Mouse (Mus musculus) testis, adult 2 months (tissue): ENCODE results near the gene Ski. TPM values are rescaled to one million over a fixed set of nuclear protein-coding genes. Genes with fewer than 3 reads are reported as not detected.
A peak's percentile ranks its signal among the peaks of the same experiment; 100 is the strongest.

Source experiments
- H3K27ac ChIP-seq: fragments of 200-500 bp; 2 replicates; pipeline ENCODE4 v1.5.1; 2012; ENCODE audit warnings: low read depth, low read length; ENCODE audit not compliant: control insufficient read depth, insufficient read depth
- H3K27me3 ChIP-seq: fragments of 200-500 bp; 2 replicates; pipeline ENCODE4 v1.6.1; 2012; ENCODE audit warnings: mild to moderate bottlenecking, low read length, moderate library complexity; ENCODE audit not compliant: control insufficient read depth, insufficient read depth
- H3K36me3 ChIP-seq: fragments of 200-500 bp; 2 replicates; pipeline ENCODE4 v1.6.1; 2012; ENCODE audit warnings: mild to moderate bottlenecking, low read length; ENCODE audit not compliant: control insufficient read depth, insufficient read depth
- H3K4me1 ChIP-seq: fragments of 200-500 bp; 2 replicates; pipeline ENCODE4 v1.6.1; 2012; ENCODE audit warnings: low read length; ENCODE audit not compliant: control insufficient read depth, insufficient read depth
- H3K4me3 ChIP-seq: fragments of 200-500 bp; 2 replicates; pipeline ENCODE4 v1.5.1; 2012; ENCODE audit warnings: low read depth, mild to moderate bottlenecking, low read length, moderate library complexity, mixed read lengths; ENCODE audit not compliant: control insufficient read depth
- CTCF ChIP-seq: fragments of 200-500 bp; IDR thresholded peaks from 2 replicates; pipeline ENCODE4 v1.5.1; 2012; ENCODE audit warnings: low read depth, mild to moderate bottlenecking, inconsistent platforms, low read length, moderate library complexity; ENCODE audit not compliant: control insufficient read depth, insufficient read depth, insufficient replicate concordance
- POLR2A ChIP-seq: fragments of 200-500 bp; IDR thresholded peaks from 2 replicates; pipeline ENCODE4 v1.6.1; 2012; ENCODE audit warnings: low read depth, mild to moderate bottlenecking, inconsistent platforms, low read length, moderate library complexity; ENCODE audit not compliant: control insufficient read depth
- polyA plus RNA-seq: library from polyadenylated mRNA; depleted of rRNA; stranded (reverse); fragments of >200 nt; gene quantifications from 2 replicates; pipeline ENCODE4 v1.2.3, GENCODE M21; 2012

Ski gene
- polyA plus RNA-seq, 1 experiment, result 5.0 TPM

DNA sequence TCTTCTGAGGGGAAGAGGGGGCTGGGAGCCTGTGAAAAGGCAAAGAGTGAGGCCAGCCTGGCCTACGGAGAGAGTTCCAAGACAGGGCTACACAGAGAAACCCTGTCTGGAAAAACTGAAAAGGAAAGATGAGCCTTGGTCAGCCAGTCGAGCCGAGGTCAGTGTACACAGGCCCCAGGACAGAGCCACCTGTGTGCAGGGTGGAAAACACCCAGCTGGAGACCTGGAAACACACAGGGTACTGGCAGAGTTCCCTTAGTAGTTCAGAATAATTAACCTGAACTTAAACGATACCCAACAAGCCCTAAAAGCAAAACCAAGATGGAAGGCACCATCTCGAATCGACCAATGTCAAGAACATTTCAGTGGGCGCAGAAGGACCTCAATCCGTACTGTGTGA is 83.9 kb downstream of the Ski start:
- no peak overlapping the region for H3K27ac ChIP-seq

DNA sequence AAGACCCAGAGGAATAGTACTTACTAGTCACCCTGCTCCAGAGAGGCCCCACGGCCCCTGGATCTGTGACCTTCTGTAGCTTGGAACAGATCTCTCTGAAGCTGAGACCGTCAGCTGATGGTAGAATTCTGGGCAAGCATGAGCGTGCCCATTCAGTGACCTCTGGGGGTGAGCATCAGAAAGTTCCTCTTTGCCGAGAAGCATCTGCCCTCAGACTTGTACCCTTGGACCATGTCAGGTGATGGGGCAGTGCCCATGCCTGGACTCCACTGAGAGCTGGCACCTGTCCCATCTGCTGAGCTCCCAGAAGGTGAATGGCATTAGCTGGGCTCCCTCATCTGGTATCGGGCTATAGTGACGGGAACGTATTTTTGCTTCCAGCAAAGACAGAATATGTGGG is 84.5 kb downstream of the Ski start:
- H3K4me1 ChIP-seq, result no peaks in the 10 kb centered on the region; the same call in 1 of the 2 replicates
- no peak overlapping the region for H3K4me3 ChIP-seq
- TF ChIP-seq CTCF, result no peak
- TF ChIP-seq POLR2A, result no peak
- no peaks in the 10 kb centered on the region for H3K36me3 ChIP-seq
- no peaks in the 10 kb centered on the region for H3K27me3 ChIP-seq
- H3K27ac ChIP-seq, result no peak overlapping the region

More for the DNA sequence above, 83.9 kb downstream of the Ski start:
- H3K36me3 ChIP-seq, result no peaks in the 10 kb centered on the region
- no peaks in the 10 kb centered on the region; the same call in 1 of the 2 replicates for H3K4me1 ChIP-seq
- no peak overlapping the region for H3K4me3 ChIP-seq
- TF ChIP-seq POLR2A (no peak), CTCF (no peak)
- no peaks in the 10 kb centered on the region for H3K27me3 ChIP-seq

- Histone ChIP-seq H3K27ac (no peak overlapping the region), H3K4me3 (no peak overlapping the region), H3K27me3 (no peaks in the 10 kb centered on the region), H3K4me1 (no peaks in the 10 kb centered on the region; the same call in 1 of the 2 replicates), H3K36me3 (no peaks in the 10 kb centered on the region)
- TF ChIP-seq CTCF, result no peak
These were observed 86.3 kb downstream of the Ski start for GRCm38 (mm10) chr4:155135909-155136585.

- Histone ChIP-seq H3K4me1 (no peaks in the 10 kb centered on the region), H3K27me3 (no peaks in the 10 kb centered on the region), H3K36me3 (no peaks in the 10 kb centered on the region), H3K27ac (no peak overlapping the region), H3K4me3 (no peak overlapping the region)
- TF ChIP-seq CTCF, result no peak
- no peak for TF ChIP-seq POLR2A
These were observed 87.7 kb downstream of the Ski start for GRCm38 (mm10) chr4:155134686-155135172.

- Histone ChIP-seq H3K4me1 (no peaks in the 10 kb centered on the region), H3K4me3 (no peak overlapping the region), H3K27ac (no peak overlapping the region)
These were observed 88.6 kb downstream of the Ski start for GRCm38 (mm10) chr4:155133658-155134417.

GRCm38 (mm10) chr4:155133188-155133587 is 89.2 kb downstream of the Ski start:
- H3K27me3 ChIP-seq, result no peaks in the 10 kb centered on the region
- no peak overlapping the region for H3K4me3 ChIP-seq
- no peak overlapping the region for H3K27ac ChIP-seq
- H3K36me3 ChIP-seq, result no peaks in the 10 kb centered on the region
- no peak for TF ChIP-seq POLR2A
- no peak for TF ChIP-seq CTCF
- H3K4me1 ChIP-seq, result no peaks in the 10 kb centered on the region

More at GRCm38 (mm10) chr4:155133658-155134417, 88.6 kb downstream of the Ski start:
- H3K27me3 ChIP-seq, result no peaks in the 10 kb centered on the region
- no peak for TF ChIP-seq POLR2A
- no peak for TF ChIP-seq CTCF
- H3K36me3 ChIP-seq, result no peaks in the 10 kb centered on the region

DNA sequence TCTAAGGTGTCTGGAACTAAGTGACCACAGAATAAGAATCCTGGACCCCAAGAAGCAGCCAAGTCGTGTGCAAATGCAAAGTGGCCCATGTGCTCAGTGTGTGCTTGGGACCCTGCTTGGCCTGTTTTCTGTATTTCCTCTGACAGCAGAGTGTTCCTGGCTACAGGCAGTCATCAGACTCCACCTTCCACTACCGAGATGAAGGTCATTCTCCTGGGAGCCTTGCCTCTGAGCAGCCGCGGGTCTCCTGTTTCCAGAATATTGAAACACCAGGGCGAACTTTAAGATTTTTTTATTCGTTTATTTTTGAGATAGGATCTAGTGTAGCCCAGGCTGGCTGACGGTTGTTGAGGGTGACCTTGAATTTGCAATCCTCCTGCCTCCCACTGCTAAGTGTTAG is 91.8 kb downstream of the Ski start:
- Histone ChIP-seq H3K4me3 (no peak overlapping the region), H3K27ac (peak overlapping the region; percentile 32), H3K36me3 (no peaks in the 10 kb centered on the region), H3K4me1 (no peaks in the 10 kb centered on the region; the same call in 1 of the 2 replicates), H3K27me3 (no peaks in the 10 kb centered on the region)
- no peak for TF ChIP-seq CTCF
- TF ChIP-seq POLR2A, result no peak
